Mouse (Mus musculus): Measurements from ENCODE around the gene Foxp1. TPM values are rescaled to one million over a fixed set of nuclear protein-coding genes. Genes with fewer than 3 reads are reported as not detected.

Gene Foxp1
- polyA plus RNA-seq, 1 experiment from 2014 or later = 99.3 TPM

- no peaks in the 10 kb centered on the region for H3K9me3 ChIP-seq
- peak overlapping the region; percentile 53 for H3K27ac ChIP-seq
- H3K27me3 ChIP-seq (ENCODE audit: insufficient read depth, poor library complexity, severe bottlenecking) = no peaks in the 10 kb centered on the region
- 65% methylated on average over 23 of the region's 23 CpGs for WGBS
- no peak overlapping the region for H3K4me3 ChIP-seq
- no peak for DNase-seq (ENCODE audit: low spot score)
- peaks cover 21% of the 10 kb centered on the region for H3K4me1 ChIP-seq
- peaks cover 3% of the 10 kb centered on the region; the same call in 1 of the 2 replicates for H3K36me3 ChIP-seq
Measured at GRCm38 (mm10) chr6:99159452-99160347, 362.8 kb downstream of the Foxp1 start.

GRCm38 (mm10) chr6:99153682-99154081 is 368.8 kb downstream of the Foxp1 start:
- 77% methylated on average over 4 of the region's 4 CpGs for WGBS
- no peaks in the 10 kb centered on the region for H3K9me3 ChIP-seq

GRCm38 (mm10) chr6:99146400-99146905 is 376.1 kb downstream of the Foxp1 start:
- no peaks in the 10 kb centered on the region for H3K9me3 ChIP-seq
- 90% methylated on average over 7 of the region's 7 CpGs for WGBS
- H3K4me1 ChIP-seq = peaks cover 23% of the 10 kb centered on the region
- DNase-seq (ENCODE audit: low spot score) = no peak
- H3K4me3 ChIP-seq = no peak overlapping the region
- no peaks in the 10 kb centered on the region for H3K27me3 ChIP-seq (ENCODE audit: insufficient read depth, poor library complexity, severe bottlenecking)
- H3K27ac ChIP-seq = no peak overlapping the region
- peaks cover 2% of the 10 kb centered on the region; the same call in 1 of the 2 replicates for H3K36me3 ChIP-seq

More at GRCm38 (mm10) chr6:99153682-99154081, 368.8 kb downstream of the Foxp1 start:
- Histone ChIP-seq H3K4me1 (peaks cover 16% of the 10 kb centered on the region), H3K27me3 (ENCODE audit: insufficient read depth, poor library complexity, severe bottlenecking) (no peaks in the 10 kb centered on the region), H3K36me3 (0 out of 2 replicates have a peak, but pooled peaks cover 3% of the 10 kb centered on the region), H3K27ac (no peak overlapping the region), H3K4me3 (no peak overlapping the region)
- no peak for DNase-seq (ENCODE audit: low spot score)

- Histone ChIP-seq H3K9me3 (no peaks in the 10 kb centered on the region), H3K27me3 (ENCODE audit: insufficient read depth, poor library complexity, severe bottlenecking) (no peaks in the 10 kb centered on the region), H3K36me3 (peaks cover 2% of the 10 kb centered on the region; the same call in 1 of the 2 replicates), H3K4me1 (peaks cover 25% of the 10 kb centered on the region), H3K4me3 (no peak overlapping the region), H3K27ac (no peak overlapping the region)
- WGBS = 83% methylated on average over 7 of the region's 7 CpGs
- no peak for DNase-seq (ENCODE audit: low spot score)
Measured at GRCm38 (mm10) chr6:99145033-99145432, 377.5 kb downstream of the Foxp1 start.

GRCm38 (mm10) chr6:99143756-99144036 is 378.8 kb downstream of the Foxp1 start:
- no peak overlapping the region for H3K27ac ChIP-seq
- peaks cover 2% of the 10 kb centered on the region; the same call in 1 of the 2 replicates for H3K36me3 ChIP-seq
- no peak overlapping the region for H3K4me3 ChIP-seq
- peaks cover 26% of the 10 kb centered on the region for H3K4me1 ChIP-seq
- DNase-seq (ENCODE audit: low spot score) = no peak
- no peaks in the 10 kb centered on the region for H3K27me3 ChIP-seq (ENCODE audit: insufficient read depth, poor library complexity, severe bottlenecking)
- 82% methylated on average over 4 of the region's 4 CpGs for WGBS
- no peaks in the 10 kb centered on the region for H3K9me3 ChIP-seq

- Histone ChIP-seq H3K9me3 (no peaks in the 10 kb centered on the region), H3K27me3 (ENCODE audit: insufficient read depth, poor library complexity, severe bottlenecking) (no peaks in the 10 kb centered on the region), H3K4me1 (peaks cover 26% of the 10 kb centered on the region), H3K4me3 (no peak overlapping the region), H3K27ac (no peak overlapping the region; the same call in 1 of the 2 replicates), H3K36me3 (peaks cover 2% of the 10 kb centered on the region; the same call in 1 of the 2 replicates)
- WGBS = 73% methylated on average over 10 of the region's 10 CpGs
- DNase-seq (ENCODE audit: low spot score) = no peak
Measured at GRCm38 (mm10) chr6:99142900-99143755, 379.4 kb downstream of the Foxp1 start.

- H3K9me3 ChIP-seq = no peaks in the 10 kb centered on the region
- H3K27me3 ChIP-seq (ENCODE audit: insufficient read depth, poor library complexity, severe bottlenecking) = no peaks in the 10 kb centered on the region
- H3K4me1 ChIP-seq = peaks cover 29% of the 10 kb centered on the region
- no peak overlapping the region for H3K27ac ChIP-seq
- H3K36me3 ChIP-seq = no peaks in the 10 kb centered on the region
- DNase-seq (ENCODE audit: low spot score) = no peak
- 60% methylated on average over 11 of the region's 11 CpGs for WGBS
- no peak overlapping the region for H3K4me3 ChIP-seq
Measured at GRCm38 (mm10) chr6:99138041-99138440, 384.5 kb downstream of the Foxp1 start.

- no peaks in the 10 kb centered on the region for H3K27me3 ChIP-seq (ENCODE audit: insufficient read depth, poor library complexity, severe bottlenecking)
- H3K4me1 ChIP-seq = peaks cover 30% of the 10 kb centered on the region
- 84% methylated on average over 11 of the region's 11 CpGs for WGBS
- H3K4me3 ChIP-seq = no peak overlapping the region
- H3K36me3 ChIP-seq = no peaks in the 10 kb centered on the region
- no peaks in the 10 kb centered on the region for H3K9me3 ChIP-seq
- no peak overlapping the region for H3K27ac ChIP-seq
- no peak for DNase-seq (ENCODE audit: low spot score)
Measured at GRCm38 (mm10) chr6:99137071-99137470, 385.4 kb downstream of the Foxp1 start.

GRCm38 (mm10) chr6:99135938-99136729 is 386.4 kb downstream of the Foxp1 start:
- H3K36me3 ChIP-seq = no peaks in the 10 kb centered on the region
- no peak for DNase-seq (ENCODE audit: low spot score)
- H3K4me3 ChIP-seq = no peak overlapping the region
- 42% methylated on average over 11 of the region's 11 CpGs for WGBS
- H3K27ac ChIP-seq = peak overlapping the region; percentile 82
- H3K27me3 ChIP-seq (ENCODE audit: insufficient read depth, poor library complexity, severe bottlenecking) = no peaks in the 10 kb centered on the region
- H3K4me1 ChIP-seq = peaks cover 37% of the 10 kb centered on the region
- no peaks in the 10 kb centered on the region for H3K9me3 ChIP-seq

GRCm38 (mm10) chr6:99131815-99132214 is 390.7 kb downstream of the Foxp1 start:
- 73% methylated on average over 4 of the region's 4 CpGs for WGBS
- Histone ChIP-seq H3K36me3 (no peaks in the 10 kb centered on the region), H3K9me3 (no peaks in the 10 kb centered on the region), H3K4me1 (peaks cover 46% of the 10 kb centered on the region), H3K4me3 (no peak overlapping the region), H3K27ac (peak overlapping the region; percentile 79), H3K27me3 (ENCODE audit: insufficient read depth, poor library complexity, severe bottlenecking) (no peaks in the 10 kb centered on the region)
- no peak for DNase-seq (ENCODE audit: low spot score)

GRCm38 (mm10) chr6:99130758-99131410 is 391.6 kb downstream of the Foxp1 start:
- Histone ChIP-seq H3K27me3 (ENCODE audit: insufficient read depth, poor library complexity, severe bottlenecking) (no peaks in the 10 kb centered on the region), H3K4me1 (peaks cover 40% of the 10 kb centered on the region), H3K36me3 (no peaks in the 10 kb centered on the region), H3K4me3 (peak overlapping the region; percentile 5; the same call in 1 of the 2 replicates), H3K27ac (peak overlapping the region; percentile 79), H3K9me3 (no peaks in the 10 kb centered on the region)
- 63% methylated on average over 10 of the region's 10 CpGs for WGBS
- DNase-seq (ENCODE audit: low spot score) = no peak

GRCm38 (mm10) chr6:99126717-99127116 is 395.8 kb downstream of the Foxp1 start:
- DNase-seq (ENCODE audit: low spot score) = no peak
- Histone ChIP-seq H3K36me3 (no peaks in the 10 kb centered on the region), H3K27ac (no peak overlapping the region), H3K4me3 (no peak overlapping the region), H3K4me1 (peaks cover 17% of the 10 kb centered on the region), H3K27me3 (ENCODE audit: insufficient read depth, poor library complexity, severe bottlenecking) (no peaks in the 10 kb centered on the region), H3K9me3 (no peaks in the 10 kb centered on the region)
- 82% methylated on average over 9 of the region's 9 CpGs for WGBS
